Mouse (Mus musculus): ENCODE measurements around the gene Tysnd1. TPM values are rescaled to one million over a fixed set of nuclear protein-coding genes. Genes with fewer than 3 reads are reported as not detected.

The Tysnd1 gene
- polyA plus RNA-seq, 1 experiment = 11.2 TPM

GRCm38 (mm10) chr10:61714771-61715461 is 19.6 kb downstream of the Tysnd1 start, which contains the start of gene Aifm2:
TSS of gene Aifm2 (plus strand) at chr10:61715263.
- no peaks in the 10 kb centered on the region for H3K9me3 ChIP-seq (replicated peaks; ENCODE audit: control insufficient read depth, insufficient read depth, low read length, poor library complexity, severe bottlenecking)
- peak within 1 kb of the TSS; percentile 86 for H3K4me3 ChIP-seq (ENCODE audit: low read depth, low read length)
- H3K9ac ChIP-seq (ENCODE audit: low read depth, poor library complexity, severe bottlenecking) = peak within 1 kb of the TSS; percentile 61
- H3K4me1 ChIP-seq (ENCODE audit: control insufficient read depth, insufficient read depth, low read length) = no peaks in the 10 kb centered on the region
- no peaks in the 10 kb centered on the region for H3K36me3 ChIP-seq (ENCODE audit: control insufficient read depth, insufficient read depth, low read length, poor library complexity, severe bottlenecking)
- TF ChIP-seq POLR2A (IDR thresholded peaks at IDR 0.05; ENCODE audit: insufficient read depth, low read length) (peak; percentile 40), EP300 (IDR thresholded peaks at IDR 0.05; ENCODE audit: insufficient read depth, low read depth, low read length) (no peak)
- H3K27me3 ChIP-seq (ENCODE audit: control insufficient read depth, insufficient read depth, low read length, poor library complexity, severe bottlenecking) = no peaks in the 10 kb centered on the region
- no peak within 1 kb of the TSS for H3K27ac ChIP-seq (ENCODE audit: insufficient read depth, low read length)

- Histone ChIP-seq H3K9me3 (replicated peaks; ENCODE audit: control insufficient read depth, insufficient read depth, low read length, poor library complexity, severe bottlenecking) (no peaks in the 10 kb centered on the region), H3K4me3 (ENCODE audit: low read depth, low read length) (peak overlapping the region; percentile 86), H3K27ac (ENCODE audit: insufficient read depth, low read length) (no peak overlapping the region), H3K27me3 (ENCODE audit: control insufficient read depth, insufficient read depth, low read length, poor library complexity, severe bottlenecking) (no peaks in the 10 kb centered on the region), H3K4me1 (ENCODE audit: control insufficient read depth, insufficient read depth, low read length) (no peaks in the 10 kb centered on the region), H3K9ac (ENCODE audit: low read depth, poor library complexity, severe bottlenecking) (peak overlapping the region; percentile 61), H3K36me3 (ENCODE audit: control insufficient read depth, insufficient read depth, low read length, poor library complexity, severe bottlenecking) (no peaks in the 10 kb centered on the region)
- no peak for TF ChIP-seq EP300 (IDR thresholded peaks at IDR 0.05; ENCODE audit: insufficient read depth, low read depth, low read length)
- TF ChIP-seq CTCF (IDR thresholded peaks at IDR 0.05; ENCODE audit: low read depth, low read length) = no peak
- TF ChIP-seq POLR2A (IDR thresholded peaks at IDR 0.05; ENCODE audit: insufficient read depth, low read length) = no peak
Measured at GRCm38 (mm10) chr10:61715462-61715837, 20.1 kb downstream of the Tysnd1 start.

GRCm38 (mm10) chr10:61715996-61716864 is 20.9 kb downstream of the Tysnd1 start:
- TF ChIP-seq POLR2A (IDR thresholded peaks at IDR 0.05; ENCODE audit: insufficient read depth, low read length) (no peak), EP300 (IDR thresholded peaks at IDR 0.05; ENCODE audit: insufficient read depth, low read depth, low read length) (no peak), CTCF (IDR thresholded peaks at IDR 0.05; ENCODE audit: low read depth, low read length) (no peak)
- no peaks in the 10 kb centered on the region for H3K36me3 ChIP-seq (ENCODE audit: control insufficient read depth, insufficient read depth, low read length, poor library complexity, severe bottlenecking)
- no peak overlapping the region for H3K4me3 ChIP-seq (ENCODE audit: low read depth, low read length)
- no peaks in the 10 kb centered on the region for H3K9me3 ChIP-seq (replicated peaks; ENCODE audit: control insufficient read depth, insufficient read depth, low read length, poor library complexity, severe bottlenecking)
- no peaks in the 10 kb centered on the region for H3K27me3 ChIP-seq (ENCODE audit: control insufficient read depth, insufficient read depth, low read length, poor library complexity, severe bottlenecking)
- H3K4me1 ChIP-seq (ENCODE audit: control insufficient read depth, insufficient read depth, low read length) = no peaks in the 10 kb centered on the region
- 0 out of 2 replicates have a peak overlapping the region, but pooled peaks have one; percentile 61 for H3K9ac ChIP-seq (ENCODE audit: low read depth, poor library complexity, severe bottlenecking)
- H3K27ac ChIP-seq (ENCODE audit: insufficient read depth, low read length) = no peak overlapping the region

GRCm38 (mm10) chr10:61717406-61718296 is 22.3 kb downstream of the Tysnd1 start:
- Histone ChIP-seq H3K36me3 (ENCODE audit: control insufficient read depth, insufficient read depth, low read length, poor library complexity, severe bottlenecking) (no peaks in the 10 kb centered on the region), H3K4me1 (ENCODE audit: control insufficient read depth, insufficient read depth, low read length) (no peaks in the 10 kb centered on the region), H3K27me3 (ENCODE audit: control insufficient read depth, insufficient read depth, low read length, poor library complexity, severe bottlenecking) (no peaks in the 10 kb centered on the region), H3K9ac (ENCODE audit: low read depth, poor library complexity, severe bottlenecking) (no peak overlapping the region), H3K9me3 (replicated peaks; ENCODE audit: control insufficient read depth, insufficient read depth, low read length, poor library complexity, severe bottlenecking) (no peaks in the 10 kb centered on the region), H3K27ac (ENCODE audit: insufficient read depth, low read length) (no peak overlapping the region), H3K4me3 (ENCODE audit: low read depth, low read length) (no peak overlapping the region)
- TF ChIP-seq POLR2A (IDR thresholded peaks at IDR 0.05; ENCODE audit: insufficient read depth, low read length) = no peak
- no peak for TF ChIP-seq CTCF (IDR thresholded peaks at IDR 0.05; ENCODE audit: low read depth, low read length)
- TF ChIP-seq EP300 (IDR thresholded peaks at IDR 0.05; ENCODE audit: insufficient read depth, low read depth, low read length) = no peak

- no peaks in the 10 kb centered on the region for H3K4me1 ChIP-seq (ENCODE audit: control insufficient read depth, insufficient read depth, low read length)
- H3K27me3 ChIP-seq (ENCODE audit: control insufficient read depth, insufficient read depth, low read length, poor library complexity, severe bottlenecking) = no peaks in the 10 kb centered on the region
- no peak overlapping the region for H3K4me3 ChIP-seq (ENCODE audit: low read depth, low read length)
- no peak overlapping the region for H3K9ac ChIP-seq (ENCODE audit: low read depth, poor library complexity, severe bottlenecking)
- no peak for TF ChIP-seq POLR2A (IDR thresholded peaks at IDR 0.05; ENCODE audit: insufficient read depth, low read length)
- no peak for TF ChIP-seq CTCF (IDR thresholded peaks at IDR 0.05; ENCODE audit: low read depth, low read length)
- no peak for TF ChIP-seq EP300 (IDR thresholded peaks at IDR 0.05; ENCODE audit: insufficient read depth, low read depth, low read length)
- no peaks in the 10 kb centered on the region for H3K36me3 ChIP-seq (ENCODE audit: control insufficient read depth, insufficient read depth, low read length, poor library complexity, severe bottlenecking)
- H3K9me3 ChIP-seq (replicated peaks; ENCODE audit: control insufficient read depth, insufficient read depth, low read length, poor library complexity, severe bottlenecking) = no peaks in the 10 kb centered on the region
- no peak overlapping the region for H3K27ac ChIP-seq (ENCODE audit: insufficient read depth, low read length)
Measured at GRCm38 (mm10) chr10:61720331-61720730, 25.0 kb downstream of the Tysnd1 start.
